Mouse (Mus musculus): ENCODE results near the gene Gzmg.

DNA sequence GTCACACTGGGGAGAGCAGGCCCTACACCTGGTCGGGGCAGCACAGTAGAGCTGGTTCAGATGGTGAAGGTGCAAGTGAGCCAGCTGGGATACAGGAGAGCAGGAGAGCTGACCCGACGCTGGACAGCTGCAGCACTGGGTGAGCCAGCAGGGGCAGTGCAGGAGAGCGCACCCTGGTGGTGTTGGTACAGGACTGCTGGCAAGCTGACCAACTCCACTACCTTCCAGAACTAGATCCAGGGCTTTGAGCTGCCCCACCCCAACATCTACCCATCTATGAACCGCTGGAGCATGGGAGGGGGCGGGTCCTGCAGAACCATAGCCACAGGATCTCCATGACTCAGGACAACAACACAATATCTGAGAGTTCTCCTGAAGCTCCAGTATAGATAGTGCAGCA is 27.6 kb upstream of the Gzmg start:
- no peak for TF ChIP-seq POLR2A (IDR thresholded peaks at IDR 0.05; ENCODE audit: insufficient read length, low read depth)
- TF ChIP-seq E2F4 (IDR thresholded peaks at IDR 0.05; ENCODE audit: insufficient read depth): no peak
- no peak for TF ChIP-seq MAX (IDR thresholded peaks at IDR 0.05; ENCODE audit: low read depth)
- peak in 1 of 3 experiments; percentile 54 for TF ChIP-seq MYOG (IDR thresholded peaks at IDR 0.05; ENCODE audit: control insufficient read depth in 1 of 3, insufficient read depth in 1 of 3, insufficient read length in 2 of 3, low read depth in 2 of 3)
- no peak for TF ChIP-seq CEBPB (IDR thresholded peaks at IDR 0.05; ENCODE audit: insufficient read depth, poor library complexity, severe bottlenecking)
- TF ChIP-seq USF1 (IDR thresholded peaks at IDR 0.05; ENCODE audit: low read depth): no peak
- peak; percentile 53 for TF ChIP-seq REST (IDR thresholded peaks at IDR 0.05; ENCODE audit: insufficient read depth, insufficient read length)
- no peak for TF ChIP-seq SRF (IDR thresholded peaks at IDR 0.05; ENCODE audit: control insufficient read depth, insufficient read length, low read depth)
- TF ChIP-seq MYOD1 (IDR thresholded peaks at IDR 0.05; ENCODE audit: control insufficient read depth in 1 of 3, insufficient read length in 2 of 3, low read depth in 2 of 3): peak in 1 of 3 experiments; percentile 36
- no peak for TF ChIP-seq TCF12 (IDR thresholded peaks at IDR 0.05; ENCODE audit: insufficient read depth, poor library complexity, severe bottlenecking)
- TF ChIP-seq TCF3 (IDR thresholded peaks at IDR 0.05; ENCODE audit: insufficient read length, low read depth): no peak
- no peak for TF ChIP-seq POLR2AphosphoS2 (IDR thresholded peaks at IDR 0.05; ENCODE audit: insufficient read length, low read depth)
